Mouse (Mus musculus) adrenal gland, adult 18-20 months (tissue): ENCODE results near the gene Nrxn3. TPM values are rescaled to one million over a fixed set of nuclear protein-coding genes. Genes with fewer than 3 reads are reported as not detected.

ENCODE experiments used
- DNase-seq, 2 experiments: peaks; one replicate each; pipeline ENCODE4 v3.0.0; 2021 to 2022; ENCODE audit warnings: low spot score in 2 of 2
- total RNA-seq, 2 experiments: library from RNA; stranded (reverse); gene quantifications; 1 replicate in 1 of 2; 2 replicates in 1 of 2; pipeline ENCODE4 v1.2.3; 2021

Nrxn3 gene
- total RNA-seq, 2 experiments from 2014 or later = 0.06 to 0.07 TPM

GRCm38 (mm10) chr12:89794741-89795140, 1072.1 kb downstream of the Nrxn3 start:
- DNase-seq = no peak

DNA sequence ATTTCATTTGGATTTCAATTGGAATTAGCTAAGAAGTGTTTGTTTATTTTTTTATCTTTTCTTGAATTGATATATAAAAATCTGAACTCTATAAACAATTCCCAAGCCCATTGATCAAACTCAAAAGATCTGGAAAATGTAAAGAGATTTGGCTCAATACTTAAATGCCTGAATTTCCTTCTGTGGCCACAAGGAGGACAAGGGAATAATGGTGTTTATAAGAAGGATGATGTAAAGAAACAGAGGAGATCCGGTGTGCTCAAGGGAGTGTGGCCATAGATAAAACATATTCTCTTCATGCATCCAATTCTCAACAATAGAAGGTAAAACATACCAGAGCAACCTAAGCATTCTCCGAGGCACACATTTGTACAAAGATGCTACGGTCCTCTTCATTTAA, 1085.5 kb downstream of the Nrxn3 start:
- DNase-seq = no peak

DNA sequence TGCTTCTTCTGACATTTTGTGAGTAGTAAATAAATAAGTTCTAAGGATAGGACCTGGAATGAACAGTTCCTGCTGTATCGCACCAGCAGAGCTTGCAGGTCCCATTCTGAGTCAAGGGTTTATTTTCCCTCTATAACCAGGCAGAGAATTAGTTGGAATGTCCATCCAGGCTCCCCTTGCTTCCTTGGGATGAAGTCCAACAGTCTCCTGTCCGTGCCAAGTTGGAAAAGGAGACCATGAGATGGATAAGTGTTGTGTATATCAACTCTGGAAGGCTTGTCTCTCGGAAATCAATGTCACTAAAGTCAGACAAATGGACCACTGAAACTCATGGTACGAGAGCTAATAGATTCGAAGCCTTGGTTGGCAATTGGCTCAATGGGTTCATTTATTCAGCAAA, 1087.5 kb downstream of the Nrxn3 start:
- DNase-seq = no peak

GRCm38 (mm10) chr12:89811815-89812549, 1089.3 kb downstream of the Nrxn3 start:
- peak in 1 of 2 experiments; percentile 2 for DNase-seq

- DNase-seq = no peak
These were observed 1090.0 kb downstream of the Nrxn3 start for GRCm38 (mm10) chr12:89812550-89813207.

- no peak for DNase-seq
These were observed 1090.6 kb downstream of the Nrxn3 start for GRCm38 (mm10) chr12:89813294-89813693.

- DNase-seq = no peak
These were observed 1091.0 kb downstream of the Nrxn3 start for GRCm38 (mm10) chr12:89813718-89814117.

DNA sequence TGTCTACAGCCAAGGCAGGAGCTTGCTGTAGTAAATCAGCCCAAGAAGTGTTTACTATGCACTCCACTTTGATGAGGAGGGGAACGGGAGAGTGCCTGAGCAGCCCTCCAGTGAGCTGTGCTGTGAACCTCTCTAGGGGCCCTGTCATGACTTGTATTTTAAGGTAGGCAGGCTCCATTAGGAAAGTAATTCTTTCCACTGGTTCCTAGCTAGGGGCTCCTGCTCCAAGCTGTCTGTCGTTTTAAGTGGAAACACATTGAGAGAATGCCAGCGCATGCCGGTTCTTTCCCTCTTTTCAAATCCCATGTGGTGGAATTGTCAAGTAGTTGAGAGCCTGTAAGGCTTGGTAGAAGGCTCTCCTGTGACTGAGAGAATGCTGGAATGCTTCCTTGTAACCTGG, 1091.9 kb downstream of the Nrxn3 start:
- no peak for DNase-seq

DNA sequence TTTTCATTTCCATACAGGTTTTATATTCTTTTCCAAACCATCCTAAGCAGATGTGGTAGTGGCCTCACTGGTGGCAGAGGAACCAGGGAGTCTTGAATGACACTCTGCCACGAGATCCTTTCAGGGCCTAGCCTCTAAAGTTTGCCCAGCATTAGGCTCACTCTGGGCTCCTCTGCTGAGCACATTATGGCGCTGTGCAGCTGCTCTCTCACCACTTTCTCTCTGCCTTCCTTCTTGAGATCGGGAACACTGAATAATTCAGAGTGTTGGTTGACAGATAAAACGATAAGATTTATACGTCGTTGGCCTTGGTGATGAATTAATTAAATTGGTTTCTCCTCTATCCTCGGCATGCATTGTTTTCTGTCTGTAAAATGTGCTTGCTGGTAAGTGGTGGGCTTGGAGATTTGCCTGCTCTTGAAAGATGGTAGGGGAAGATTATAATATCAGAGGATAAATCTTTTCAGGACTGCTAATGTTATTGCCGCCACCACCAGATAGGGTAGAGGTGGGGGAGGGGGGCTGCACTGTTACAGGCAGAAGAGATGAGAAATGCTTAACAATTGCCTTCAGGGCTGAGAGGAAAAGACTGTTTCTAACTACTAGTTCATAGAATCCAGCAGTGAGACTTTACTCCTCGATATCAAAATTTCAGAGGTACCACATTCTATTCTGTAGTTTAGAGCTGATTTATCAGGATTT, 1094.5 kb downstream of the Nrxn3 start:
- DNase-seq = no peak

DNA sequence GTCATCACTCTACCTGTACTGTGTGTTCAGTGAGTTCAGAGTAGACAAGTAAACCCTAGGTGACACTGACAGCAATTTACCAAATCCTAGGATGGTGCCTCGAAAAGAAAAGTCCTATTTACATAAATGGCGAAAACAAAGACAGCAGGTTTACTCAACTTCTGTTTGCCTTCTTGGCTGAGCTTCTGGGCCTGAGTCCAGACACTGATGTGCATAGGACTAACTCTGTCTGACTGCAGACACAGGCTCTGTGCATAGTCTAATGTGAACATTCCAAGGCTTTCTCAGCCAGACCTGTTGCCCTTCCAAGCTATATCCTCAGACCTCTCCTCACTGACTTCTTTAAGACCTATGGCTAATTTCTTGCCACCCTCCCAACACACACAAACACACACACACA, 1095.5 kb downstream of the Nrxn3 start:
- no peak for DNase-seq

DNA sequence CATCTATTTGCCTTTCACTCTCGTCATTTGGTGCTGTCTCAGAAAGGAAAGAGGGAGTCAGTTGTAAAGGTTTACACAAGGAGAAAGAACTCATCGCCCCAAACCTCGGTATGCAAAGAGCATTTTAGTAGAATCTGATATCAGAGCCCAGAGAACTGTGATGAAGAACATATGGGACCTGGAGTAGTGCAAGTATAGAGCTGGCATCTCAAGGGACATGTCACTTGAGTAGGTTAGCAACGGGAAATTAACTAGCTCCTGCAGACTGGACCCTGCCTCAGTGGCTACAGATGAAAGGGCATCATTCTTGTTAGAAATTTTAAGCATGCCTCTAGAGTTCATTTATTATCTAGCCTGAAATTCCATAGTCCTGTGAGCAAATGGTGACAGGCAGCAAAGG, 1099.5 kb downstream of the Nrxn3 start:
- no peak for DNase-seq

DNA sequence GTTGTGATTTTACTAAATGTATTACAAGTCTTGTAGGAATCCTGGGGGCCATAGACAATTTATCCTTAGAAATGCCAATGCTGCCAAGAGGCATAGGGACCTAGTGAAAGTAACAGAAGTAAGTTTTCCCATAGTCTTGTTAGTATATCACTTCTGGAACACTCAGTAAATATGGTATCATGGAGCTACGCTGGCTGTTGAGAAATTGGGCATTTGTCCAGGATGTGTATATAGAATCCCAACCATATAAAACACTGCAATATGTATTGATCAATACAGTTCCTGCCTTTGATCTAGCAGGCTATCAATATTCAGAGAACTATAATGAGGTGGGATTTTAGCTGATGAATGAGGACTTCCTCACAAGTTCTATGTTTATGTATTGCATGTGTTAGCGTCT, 1107.3 kb downstream of the Nrxn3 start:
- no peak for DNase-seq

DNA sequence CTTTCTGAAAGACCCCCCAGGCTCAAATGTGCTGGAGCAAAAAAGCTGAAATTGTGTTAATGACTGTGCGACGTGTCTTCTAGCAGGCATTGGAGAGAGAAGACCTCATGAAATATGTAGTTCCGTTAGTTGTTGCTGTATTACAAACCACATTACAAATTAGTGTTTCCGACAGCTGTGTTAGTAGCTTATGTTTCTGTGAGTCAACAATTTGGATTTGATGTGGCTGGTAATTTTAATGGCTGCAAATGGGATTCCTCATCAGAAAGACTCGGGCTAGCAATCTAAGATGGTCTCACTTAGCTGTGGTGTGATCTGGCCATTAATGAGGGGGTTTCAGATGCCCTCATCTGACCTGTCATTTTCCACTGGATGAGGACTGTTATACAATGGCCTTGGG, 1107.7 kb downstream of the Nrxn3 start:
- DNase-seq = no peak

DNA sequence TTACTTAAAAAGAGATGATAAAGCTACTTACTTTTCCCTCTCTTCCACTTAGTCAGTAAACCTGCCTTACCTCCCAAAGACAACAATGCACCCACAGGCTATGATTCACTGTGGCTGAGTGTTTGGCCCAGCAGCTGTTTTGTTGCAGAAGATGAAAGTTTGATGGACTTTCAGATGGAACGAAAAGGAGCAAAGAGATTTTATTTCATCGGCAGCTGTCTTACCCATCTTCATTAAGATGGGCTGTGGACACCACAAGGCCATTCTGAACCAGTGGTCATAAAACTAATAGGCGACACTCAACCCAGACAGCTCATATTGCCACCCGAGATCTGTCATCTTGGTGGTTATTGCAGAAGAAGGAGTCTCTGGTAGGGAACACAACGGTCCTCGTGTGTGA, 1108.6 kb downstream of the Nrxn3 start:
- no peak for DNase-seq

- DNase-seq = no peak
These were observed 1113.6 kb downstream of the Nrxn3 start for GRCm38 (mm10) chr12:89836271-89836670.

GRCm38 (mm10) chr12:89842861-89843260, 1120.2 kb downstream of the Nrxn3 start:
- no peak for DNase-seq

- no peak for DNase-seq
These were observed 1125.4 kb downstream of the Nrxn3 start for GRCm38 (mm10) chr12:89848116-89848515.

GRCm38 (mm10) chr12:89854355-89854754, 1131.7 kb downstream of the Nrxn3 start:
- DNase-seq = no peak

GRCm38 (mm10) chr12:89867124-89867523, 1144.4 kb downstream of the Nrxn3 start:
- no peak for DNase-seq

DNA sequence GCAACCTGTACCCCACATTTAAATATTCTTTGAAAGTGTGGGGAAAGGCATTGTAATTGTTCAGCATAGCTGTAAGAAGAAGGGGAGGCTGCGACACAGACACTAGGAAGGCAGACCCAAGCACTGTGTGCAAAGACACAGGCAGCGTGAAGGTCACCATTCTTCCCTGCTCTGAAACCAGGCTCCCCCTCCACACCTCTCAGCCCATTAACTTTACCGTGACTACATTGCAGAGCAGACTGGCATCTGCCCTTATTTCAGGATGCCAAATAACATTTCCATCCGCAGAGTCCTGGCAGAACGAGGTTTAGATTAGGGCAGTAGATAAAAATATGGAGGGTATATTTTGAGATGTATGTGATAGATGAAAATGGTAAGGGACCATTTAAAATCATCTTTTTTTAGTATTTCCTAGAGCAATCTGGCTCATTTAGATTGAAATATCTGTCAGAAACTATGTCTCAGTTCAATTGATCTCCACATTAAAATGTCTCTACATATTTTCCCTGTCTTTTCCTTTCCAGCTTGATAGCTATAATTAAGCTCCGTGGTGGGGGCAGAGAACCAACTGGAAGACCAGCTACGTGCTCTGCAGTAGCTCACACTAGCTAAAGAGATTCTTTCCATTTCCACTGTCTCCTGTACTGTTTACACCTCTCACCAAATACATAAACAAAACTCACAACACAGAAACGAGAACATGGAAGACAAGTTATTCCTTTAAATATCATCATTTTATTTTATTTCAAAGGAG, 1160.1 kb downstream of the Nrxn3 start:
- DNase-seq = no peak

DNA sequence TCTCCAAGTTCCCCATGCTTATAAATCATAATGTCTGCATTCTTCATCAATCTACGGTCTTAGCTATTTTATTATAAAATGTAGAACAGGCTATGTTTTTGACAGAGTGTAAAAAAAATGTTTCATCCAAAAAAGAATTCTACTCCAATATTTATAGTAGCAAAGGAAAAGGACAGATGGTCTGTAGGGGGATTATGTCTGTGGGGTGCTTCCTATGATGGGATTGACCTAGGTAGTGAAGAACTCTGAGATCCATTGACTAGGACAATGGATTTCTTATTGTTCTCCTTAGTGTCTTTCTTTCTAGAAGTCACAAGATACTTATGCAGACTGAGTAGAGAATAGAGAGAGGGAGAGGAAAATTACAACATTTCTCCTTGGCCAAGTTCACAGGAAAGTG, 1161.9 kb downstream of the Nrxn3 start:
- DNase-seq = no peak

DNA sequence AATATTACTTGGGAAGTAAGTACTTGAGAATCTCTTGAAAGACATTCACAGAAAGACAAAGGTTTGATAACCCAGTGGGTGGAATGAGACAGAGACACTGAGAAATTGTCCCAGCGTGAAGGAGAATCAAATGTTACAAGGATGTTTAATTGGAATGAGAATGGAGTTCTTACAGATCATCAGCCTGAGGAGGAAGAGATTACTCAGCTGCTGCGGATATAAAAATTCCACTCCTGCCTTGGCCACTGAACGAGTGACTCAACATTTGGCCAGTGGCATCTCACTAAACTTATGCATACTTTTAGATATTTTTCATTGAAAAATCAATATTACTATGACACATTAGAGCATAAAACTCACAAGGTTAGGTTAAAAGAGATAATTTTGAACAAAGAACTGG, 1166.0 kb downstream of the Nrxn3 start:
- DNase-seq = no peak
